Mouse (Mus musculus) adrenal gland, adult 8-10 months (tissue): ENCODE measurements around the gene Bmpr2. TPM values are rescaled to one million over a fixed set of nuclear protein-coding genes. Genes with fewer than 3 reads are reported as not detected.

ENCODE experiments used
- DNase-seq: peaks from one replicate; pipeline ENCODE4 v3.0.0; 2022
- total RNA-seq, 4 experiments: library from RNA; stranded (reverse); gene quantifications; 2 replicates each; pipeline ENCODE4 v1.2.4; 2022

Bmpr2 gene
- total RNA-seq: 10 to 100 TPM; 64.0 to 68.1 (median 66.2) TPM

DNA sequence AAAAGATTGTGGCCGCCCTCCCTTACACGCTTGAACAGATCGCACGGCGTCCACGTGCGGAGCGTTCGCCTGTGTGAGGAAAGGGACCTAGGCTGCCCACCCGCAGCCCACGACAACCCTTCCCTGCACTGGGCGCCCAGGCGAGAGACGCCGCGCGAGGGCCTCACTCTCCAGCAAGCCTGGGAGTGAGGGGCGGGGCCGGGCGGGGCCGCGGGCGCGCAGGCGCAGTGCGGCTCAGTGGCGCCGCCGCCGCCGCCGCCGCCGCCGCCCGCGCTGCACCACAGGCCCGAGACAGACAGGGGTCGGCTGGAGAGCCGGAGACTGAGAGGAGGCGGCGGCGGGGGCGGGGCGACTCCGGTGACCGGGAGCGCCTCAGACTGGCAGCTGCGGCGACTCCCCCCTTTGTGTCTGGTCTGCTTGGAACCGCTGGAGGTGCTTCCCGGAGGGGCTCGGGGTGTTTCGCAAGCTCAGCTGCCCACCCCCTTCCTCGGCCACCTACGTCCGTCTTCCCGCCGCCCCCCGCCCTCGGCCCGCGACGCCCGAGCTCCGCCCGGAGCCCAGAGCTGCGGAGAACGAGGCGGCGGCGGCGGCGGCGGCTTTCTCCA, at the start of gene Bmpr2:
Gene Bmpr2 (plus strand): TSS at position 237 of the 605 bp plus-strand sequence.
- DNase-seq: peak; percentile 85

DNA sequence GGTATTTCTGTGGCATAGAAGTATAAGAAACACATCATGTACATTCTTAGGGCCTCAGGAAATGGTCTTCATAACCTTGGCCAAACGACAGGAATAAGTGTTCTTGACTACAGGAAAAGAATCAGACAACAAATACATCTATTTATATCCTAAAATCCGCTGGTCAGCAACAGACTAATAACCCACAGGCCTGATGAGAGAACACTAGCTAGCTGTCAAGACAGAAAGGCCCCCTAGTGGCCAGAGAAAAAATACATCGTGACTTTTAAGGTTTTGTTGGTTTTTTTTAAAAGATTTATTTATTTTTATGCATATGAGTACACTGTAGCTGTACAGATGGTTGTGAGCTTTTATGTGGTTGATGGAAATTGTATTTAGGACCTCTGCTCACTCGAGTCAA, 43.3 kb upstream of the Bmpr2 start:
- DNase-seq: no peak

DNA sequence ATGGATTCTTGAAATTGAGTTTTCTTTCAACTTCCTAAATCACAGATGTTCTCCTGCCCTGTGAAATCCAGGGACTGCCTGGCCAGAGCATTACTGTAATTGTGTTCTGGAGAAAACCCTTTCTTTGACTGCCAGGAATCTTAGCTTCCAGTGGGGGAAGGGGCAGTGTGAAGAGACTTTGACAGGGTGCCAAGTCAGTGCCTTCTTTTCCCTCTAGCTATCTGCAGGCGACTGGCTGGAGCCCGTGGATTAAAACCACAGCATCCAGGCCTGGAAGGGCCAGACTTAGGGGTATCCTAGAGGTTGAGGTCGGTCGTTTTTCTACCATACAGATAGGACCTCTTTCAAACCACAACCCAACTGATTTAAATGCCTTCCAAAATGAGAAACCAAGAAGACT, 37.5 kb upstream of the Bmpr2 start:
- no peak for DNase-seq

DNA sequence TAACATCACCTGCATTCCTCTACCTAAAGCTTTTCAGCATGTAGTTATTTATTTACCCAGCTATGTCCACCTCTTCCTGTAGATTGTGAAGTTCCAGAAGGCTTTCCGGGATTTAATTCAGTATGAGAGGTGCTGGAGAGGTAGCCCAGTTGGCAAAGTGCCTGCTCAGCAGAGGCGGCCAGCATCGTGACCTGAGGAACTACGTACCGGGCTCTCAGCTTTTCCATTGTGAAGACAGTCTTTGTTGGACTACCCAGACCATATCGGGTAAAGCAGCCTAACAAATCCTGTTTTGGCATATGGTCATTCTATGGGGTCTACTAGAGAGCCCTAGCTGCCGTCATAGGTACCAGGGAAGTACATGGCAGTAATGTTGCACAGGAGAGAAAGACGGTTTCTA, 33.1 kb upstream of the Bmpr2 start:
- no peak for DNase-seq

DNA sequence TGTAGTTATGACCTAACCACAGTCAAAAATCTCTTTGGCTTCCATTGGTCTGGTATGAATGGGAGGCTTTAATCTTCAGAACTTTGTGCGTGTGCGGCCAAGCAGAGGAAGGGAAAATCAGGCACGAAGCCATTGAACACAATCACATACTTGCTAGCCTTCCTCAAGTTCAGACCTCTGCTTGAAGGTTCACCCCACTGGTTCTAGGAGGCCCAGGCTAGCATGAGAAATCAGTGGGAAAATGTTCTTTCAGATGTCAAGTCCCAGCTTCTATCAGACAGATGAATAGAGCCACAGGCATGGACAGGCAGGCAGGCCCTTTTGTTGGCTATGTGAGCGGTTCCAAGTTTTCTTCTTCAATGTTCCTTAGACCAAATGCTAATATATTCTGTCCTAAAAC, 32.5 kb upstream of the Bmpr2 start:
- DNase-seq: no peak

DNA sequence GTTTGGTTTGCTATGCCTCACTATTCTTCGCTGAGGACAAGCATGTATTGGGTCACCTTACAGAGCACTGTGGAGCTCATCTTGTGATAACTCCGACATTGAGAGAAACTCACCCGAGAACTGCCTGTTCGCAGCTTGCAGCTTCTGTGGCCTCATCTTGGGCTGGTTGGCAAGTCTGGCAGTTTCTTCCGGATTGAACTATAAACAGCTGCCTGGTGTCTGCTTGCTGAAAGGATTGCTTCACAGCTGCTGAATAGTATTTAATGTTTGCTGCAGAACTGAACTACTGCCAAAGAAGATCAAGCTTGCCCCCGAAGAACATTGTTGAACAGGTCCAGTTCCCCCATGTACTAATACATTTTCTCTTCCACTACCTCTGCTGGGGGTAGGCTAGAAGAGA, 29.1 kb upstream of the Bmpr2 start:
- no peak for DNase-seq

DNA sequence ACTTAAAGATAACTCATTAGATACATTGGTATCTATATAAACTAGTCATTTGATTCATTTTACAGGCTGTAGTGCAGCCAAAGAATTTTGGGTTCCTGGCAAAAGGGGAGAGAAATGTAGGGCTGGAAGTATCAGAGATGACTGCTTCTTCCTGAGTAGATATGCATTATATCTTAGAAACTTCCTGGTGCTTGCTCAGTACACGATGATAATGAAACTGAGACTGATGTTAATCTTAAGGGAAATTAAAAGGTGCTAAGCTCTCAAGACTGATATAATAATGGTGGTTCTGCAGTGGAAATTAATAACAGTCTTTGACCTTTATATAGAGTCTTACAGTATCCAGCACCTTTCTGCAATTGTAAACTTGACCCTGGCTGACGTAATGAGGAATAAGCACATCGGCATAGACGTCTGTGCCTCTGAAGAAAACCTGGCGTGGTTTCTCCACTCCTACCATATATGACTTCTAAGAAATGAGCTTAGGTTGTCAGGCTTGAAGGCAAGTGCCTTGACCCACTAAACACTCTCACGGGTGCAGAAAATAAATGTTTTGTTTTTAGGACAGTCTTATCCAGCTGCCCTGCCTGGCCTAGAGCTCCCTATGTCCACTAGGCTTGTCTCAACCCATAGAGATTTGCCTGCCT, 24.3 kb upstream of the Bmpr2 start:
- DNase-seq: no peak

DNA sequence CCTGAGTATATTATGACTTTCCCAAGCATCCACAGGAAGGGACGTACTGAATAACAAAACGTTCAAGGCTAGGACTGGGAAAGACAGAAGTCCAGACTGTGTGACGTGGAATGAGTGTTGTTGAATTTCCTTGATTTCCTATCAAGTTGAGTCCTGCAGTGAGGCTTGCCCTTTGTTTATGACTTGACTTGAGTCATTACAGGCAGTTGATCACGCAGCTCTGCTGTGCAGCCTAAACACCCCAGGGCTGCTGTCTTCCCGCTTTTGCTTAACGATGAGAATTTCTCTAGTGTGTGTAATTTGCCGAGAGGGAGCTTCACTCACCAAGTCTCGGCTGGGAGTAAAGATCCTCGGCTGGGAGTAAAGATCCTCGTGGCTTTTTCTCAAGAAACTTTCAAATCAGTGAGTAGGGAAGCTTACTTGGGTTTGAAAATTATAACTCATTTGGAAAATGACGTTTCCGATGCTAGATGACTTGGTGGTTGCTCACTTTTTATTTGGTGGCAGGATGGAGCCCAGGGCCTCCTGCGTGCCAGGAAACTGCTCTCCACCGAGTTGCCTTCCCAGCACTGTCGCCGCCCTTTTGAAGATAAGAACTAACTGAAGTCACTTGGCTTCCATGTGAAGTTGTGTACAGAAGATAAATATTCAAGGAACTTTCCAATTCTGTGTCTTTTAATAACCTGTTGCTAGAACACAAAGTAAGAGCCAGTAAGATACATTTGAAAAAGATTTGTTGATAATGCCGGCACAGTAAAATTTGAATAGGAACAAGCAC, 23.4 kb upstream of the Bmpr2 start:
- no peak for DNase-seq

DNA sequence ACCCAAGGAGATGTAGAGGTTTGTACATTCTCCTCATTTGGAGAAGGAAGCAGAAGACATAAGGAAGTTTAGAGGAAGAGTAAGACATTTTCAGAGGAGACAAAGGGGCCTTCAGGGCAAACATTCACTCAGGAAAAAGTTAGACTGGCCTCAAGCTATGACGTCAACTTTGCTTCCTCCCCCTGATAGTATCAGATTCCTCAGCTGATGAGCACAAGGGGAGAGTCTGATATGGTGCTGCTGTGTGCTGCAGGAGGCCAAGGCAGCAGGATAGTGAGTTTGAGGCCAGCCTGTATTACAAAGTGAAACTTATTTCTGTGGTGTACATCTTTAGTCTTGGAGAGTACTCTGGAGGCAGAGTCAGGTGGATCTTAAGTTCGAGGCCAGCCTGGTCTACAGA, 14.2 kb upstream of the Bmpr2 start:
- DNase-seq: no peak

DNA sequence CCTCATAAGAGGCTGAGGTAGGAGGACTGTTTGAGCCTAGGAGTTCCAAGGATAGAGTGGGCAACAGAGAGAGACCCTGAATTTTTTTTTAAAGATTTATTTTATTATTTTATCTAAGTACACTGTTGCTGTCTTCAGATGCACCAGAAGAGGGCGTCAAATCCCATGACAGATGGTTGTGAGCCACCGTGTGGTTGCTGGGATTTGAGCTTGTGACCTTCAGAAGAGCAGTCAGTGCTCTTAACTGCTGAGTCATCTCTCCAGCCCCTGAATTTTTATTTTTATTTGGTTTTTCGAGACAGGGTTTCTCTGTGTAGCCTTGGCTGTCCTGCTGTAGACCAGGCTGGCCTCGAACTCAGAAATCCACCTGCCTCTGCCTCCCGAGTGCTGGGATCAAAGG, 13.5 kb upstream of the Bmpr2 start:
- peak; percentile 18 for DNase-seq

DNA sequence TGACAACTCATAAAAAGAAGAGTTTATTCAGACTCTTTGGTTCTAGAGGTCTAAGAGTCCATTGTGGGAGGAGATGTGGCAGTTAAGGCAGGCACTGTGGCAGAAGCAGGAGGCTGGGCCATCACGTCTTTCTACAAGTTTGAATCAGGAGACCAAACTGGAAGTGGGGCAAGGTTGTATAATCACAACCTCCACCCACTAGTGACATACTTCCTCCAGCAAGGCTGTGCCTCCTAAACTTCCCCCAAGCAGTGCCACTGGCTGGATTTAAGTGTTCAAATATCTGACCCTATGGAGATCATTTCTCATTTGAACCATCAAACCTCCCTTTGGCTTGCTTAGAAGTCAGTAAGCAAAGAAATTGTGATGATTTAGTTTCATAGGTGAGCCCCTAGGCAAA, 7.9 kb upstream of the Bmpr2 start:
- no peak for DNase-seq

DNA sequence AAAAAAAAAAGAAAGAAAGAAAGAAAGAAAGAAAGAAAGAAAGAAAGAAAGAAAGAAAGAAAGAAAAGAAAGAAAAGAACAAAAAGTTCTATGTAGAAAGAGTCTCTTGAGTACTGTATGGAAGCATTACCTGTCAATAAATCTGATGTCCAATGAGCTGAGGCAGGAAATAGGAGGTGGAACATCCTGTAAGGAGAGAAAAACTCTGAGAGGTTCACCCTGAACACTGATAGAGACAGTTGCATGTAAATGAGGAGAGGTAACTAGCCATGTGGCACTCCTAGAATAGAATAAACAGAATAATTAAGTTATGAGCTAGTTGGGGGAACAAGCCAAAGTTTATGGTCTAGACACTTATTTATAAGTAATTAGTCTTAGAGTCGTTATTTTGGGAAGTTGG, 4.9 kb upstream of the Bmpr2 start:
- DNase-seq: no peak

DNA sequence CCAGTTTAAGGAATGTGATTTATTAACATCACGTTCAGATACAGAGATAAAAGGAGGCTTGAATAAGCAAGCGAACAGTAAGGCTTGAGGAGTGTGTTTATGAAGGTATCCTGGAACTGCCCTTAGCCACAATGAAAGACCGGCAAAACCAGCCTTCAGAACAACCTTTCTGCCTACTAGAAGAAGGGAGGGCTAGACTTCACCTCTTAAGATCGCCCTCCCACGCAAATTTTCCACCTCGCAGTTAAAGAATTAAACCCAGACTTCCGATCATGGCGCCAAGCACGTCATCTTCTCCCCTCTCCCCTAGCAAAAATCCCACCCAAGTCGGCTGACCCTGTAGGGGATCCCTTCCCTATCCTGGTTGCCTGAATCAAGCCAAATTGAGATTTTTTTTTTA, 992 bp upstream of the Bmpr2 start:
- peak; percentile 14 for DNase-seq

DNA sequence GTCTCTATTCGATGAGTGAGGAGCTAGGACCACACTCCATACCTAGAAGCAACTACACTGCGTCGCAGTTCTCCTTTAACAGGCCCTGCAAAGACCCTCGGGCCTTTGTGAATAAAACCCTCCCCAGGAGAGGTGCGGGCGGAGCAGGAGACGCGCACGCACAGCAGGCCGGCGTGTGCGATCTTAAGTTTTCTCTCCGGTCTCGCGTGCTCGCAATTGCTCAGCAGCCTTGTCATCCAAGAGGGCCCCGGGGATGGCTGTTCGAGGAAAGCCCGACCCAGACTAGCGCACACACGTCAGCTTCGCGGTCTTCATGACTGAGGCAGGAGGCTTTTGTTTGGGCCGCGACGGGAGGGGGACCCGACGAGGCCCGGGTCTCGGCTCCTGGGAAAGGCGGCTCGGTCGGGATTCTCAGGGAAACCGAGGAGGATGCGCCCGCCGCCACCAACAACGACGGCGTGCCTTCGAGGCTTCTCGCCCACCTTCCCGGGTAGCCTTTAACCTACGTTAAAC, 493 bp upstream of the Bmpr2 start:
- DNase-seq: peak; percentile 43

DNA sequence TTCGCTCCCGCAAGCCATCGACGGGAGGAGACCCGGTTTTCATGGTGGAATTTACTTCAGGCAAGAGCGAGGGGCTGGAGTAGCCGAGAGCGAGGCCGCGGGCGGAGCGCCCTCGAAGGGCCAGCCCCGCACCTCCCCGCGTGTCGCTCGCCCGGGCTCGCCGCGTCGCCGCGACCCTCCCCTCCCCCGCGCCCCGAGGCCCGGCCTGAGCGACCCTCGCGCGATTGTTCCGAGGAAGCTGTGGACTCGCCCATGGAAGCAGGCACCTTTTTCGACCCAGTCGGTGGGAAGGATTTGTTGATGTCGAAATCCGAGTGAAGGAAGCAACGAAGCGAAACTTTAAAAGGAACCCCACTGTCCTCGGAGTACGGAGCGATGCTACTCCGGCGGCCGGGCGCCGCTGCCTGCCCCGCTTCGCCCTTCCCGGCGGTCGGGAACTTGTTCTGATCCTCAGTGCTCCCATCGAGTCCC, 616 bp downstream of the Bmpr2 start:
- peak; percentile 44 for DNase-seq

DNA sequence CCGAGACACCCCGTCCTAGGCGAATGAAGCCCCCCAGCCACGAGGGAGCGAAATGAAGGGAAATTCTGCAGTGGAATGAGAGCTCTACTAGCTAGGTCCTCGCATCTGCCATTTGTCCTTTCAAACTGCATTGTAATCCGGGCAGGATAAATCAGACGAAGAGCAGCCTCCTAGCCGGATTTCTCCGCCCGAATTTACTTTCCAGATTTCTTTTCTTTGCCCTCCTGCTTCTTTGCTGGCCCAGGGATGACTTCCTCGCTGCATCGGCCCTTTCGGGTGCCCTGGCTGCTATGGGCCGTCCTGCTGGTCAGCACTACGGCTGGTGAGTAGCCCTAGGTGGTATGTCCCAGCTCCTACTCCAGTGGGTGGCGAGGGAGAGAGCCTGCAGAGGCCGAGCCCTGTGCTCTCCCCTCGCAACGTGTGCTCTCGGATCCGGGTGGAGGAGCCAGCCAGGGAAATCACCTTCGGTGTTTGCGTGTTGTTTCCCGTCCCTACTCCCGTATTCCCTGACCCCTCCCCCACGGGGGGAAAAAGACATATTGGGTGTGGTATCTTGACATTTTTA, 1.3 kb downstream of the Bmpr2 start:
- peak; percentile 45 for DNase-seq

DNA sequence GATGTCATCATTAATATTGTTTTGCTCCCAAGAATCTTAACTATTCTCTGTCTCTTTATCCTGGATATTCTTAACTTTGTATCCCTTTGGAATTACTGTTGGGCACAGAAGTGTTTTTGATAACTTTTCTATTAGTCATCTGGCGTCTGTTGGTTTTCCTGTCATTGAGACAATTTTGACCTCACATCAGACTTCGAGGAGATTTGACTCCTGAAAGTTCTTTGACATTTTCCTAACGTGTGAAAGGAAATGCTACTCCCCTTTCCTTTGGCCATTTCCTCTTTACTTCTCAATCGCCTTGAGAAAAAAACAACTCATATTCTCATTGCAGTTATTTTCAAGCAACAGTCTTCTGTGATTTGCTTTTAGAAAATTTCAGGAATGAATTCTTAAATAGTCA, 2.1 kb downstream of the Bmpr2 start:
- no peak for DNase-seq

DNA sequence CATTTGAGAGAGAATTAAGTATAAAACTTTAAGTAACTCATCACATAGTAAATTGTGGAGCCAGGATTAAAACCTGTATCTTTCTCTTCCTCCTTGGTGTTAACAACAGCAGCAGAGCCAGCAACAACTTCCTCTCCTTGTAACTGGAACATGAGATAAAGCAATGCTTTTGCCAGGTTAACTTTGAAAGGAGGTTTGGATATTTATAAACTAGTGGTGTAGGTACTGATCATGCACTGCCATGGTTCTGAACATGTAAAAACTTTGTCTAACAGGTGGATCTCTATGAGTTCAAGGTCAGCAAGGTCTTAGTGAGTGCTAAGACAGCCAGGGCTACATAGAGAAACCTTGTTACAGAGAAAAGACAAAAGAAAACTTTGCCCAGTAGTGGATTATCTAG, 3.4 kb downstream of the Bmpr2 start:
- no peak for DNase-seq

DNA sequence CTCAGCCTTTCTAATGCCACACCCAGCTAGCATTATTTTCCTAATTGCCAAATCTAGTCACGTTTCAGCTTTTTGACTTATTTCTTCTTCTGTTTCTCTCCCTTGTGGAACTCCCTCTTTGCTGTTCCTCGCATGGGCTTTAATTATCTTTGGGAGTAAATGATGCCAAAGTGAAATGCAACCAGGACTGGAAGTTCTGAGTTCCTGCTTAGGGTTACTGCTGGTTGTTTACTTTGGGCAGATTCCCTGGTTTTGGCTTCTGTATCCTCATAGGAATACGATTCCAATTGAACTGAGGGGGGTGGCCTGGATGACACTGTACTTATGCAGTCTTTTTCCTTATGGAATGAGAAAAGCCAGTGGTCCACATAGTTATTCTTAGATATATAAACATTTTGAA, 8.7 kb downstream of the Bmpr2 start:
- no peak for DNase-seq

DNA sequence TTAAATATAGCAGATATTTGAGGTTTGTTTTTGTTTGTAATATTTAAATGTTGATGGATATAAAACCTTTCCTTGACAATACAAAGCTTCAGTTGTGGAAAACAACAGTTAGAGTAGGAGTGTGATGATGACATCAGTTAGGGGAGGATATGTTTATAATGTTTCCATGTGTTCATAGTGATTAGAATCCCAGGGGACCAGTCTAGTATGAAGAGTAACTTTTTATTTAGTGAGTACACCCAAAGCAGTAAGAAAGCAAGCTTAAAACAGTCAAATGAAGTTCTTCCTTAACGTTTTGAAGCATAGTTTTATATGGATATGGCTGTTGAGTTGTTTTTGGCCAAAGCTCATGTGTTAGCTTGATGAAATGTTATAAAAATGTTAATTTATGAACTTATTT, 17.9 kb downstream of the Bmpr2 start:
- DNase-seq: no peak

DNA sequence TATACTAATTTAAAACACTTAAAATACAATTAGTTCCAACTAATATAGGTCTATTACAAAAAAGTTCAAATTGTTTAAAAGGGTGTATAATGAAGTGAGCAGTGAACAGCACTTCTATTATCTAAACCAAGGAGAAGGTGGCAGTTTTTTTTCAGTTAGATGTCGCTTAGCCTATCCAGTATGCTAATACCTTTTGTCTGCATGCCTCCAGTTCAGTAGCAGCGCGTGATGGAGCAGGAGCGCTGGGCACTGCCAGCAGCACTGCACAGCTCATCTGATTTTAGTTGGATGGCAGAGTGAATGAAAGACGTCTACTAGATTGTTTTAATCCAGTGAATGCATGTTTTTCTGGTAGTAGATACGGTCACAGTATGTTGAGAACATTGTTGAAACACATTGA, 25.8 kb downstream of the Bmpr2 start:
- DNase-seq: no peak

DNA sequence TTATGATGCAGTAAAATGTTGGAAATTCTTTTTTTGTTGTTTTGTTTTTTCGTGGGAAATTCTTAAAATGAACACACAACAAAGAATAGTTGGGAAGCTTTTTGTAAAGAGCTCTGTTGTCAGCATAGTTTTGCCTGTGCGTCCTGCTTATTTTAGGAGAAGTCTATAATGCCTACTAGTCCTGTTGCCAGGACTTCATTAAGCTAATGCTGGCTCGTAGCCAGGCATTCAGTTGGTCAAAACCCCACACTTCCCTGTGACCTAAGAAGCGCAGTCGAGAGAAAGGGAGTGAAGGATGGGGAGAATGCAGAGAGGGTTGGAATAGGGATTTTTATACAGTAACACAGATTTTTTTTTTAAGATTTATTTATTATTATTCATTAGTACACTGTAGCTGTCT, 26.5 kb downstream of the Bmpr2 start:
- no peak for DNase-seq

DNA sequence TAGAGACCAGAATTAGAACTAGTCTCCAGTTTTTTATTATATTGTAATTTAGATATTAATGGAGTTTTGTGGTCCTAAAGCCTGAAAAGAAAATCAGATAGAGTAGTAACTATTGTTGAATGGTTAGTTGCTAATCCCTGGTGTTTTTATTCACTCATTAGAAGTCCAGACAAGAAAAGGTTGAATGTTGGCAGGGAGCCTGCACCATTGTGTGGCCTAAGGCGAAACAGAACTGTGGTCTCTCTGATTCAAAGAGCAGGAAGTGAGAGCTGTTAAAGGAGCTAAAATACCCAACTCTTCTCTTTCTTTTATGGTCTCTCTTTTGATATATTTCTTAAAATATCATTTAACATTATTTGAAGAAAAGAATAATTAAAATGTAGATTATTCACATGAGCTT, 32.1 kb downstream of the Bmpr2 start:
- DNase-seq: no peak
